Mouse (Mus musculus) heart, embryonic 11.5 days (tissue): Measurements from ENCODE around the gene Ccr5. TPM values are rescaled to one million over a fixed set of nuclear protein-coding genes. Genes with fewer than 3 reads are reported as not detected.
"Not testable (repeated sequence)": the region's sequence is repeated elsewhere in the genome, so short reads cannot be mapped to it uniquely, and the experiment has no call there.

Experiments
- ATAC-seq: fragments of 200-750 bp; cut with Nextera tagmentation; replicated peaks from 2 replicates; pipeline ENCODE4 v1.8.0; 2017; ENCODE audit warnings: moderate library complexity; ENCODE audit not compliant: insufficient number of reproducible peaks, low FRiP score, low TSS enrichment
- H3K27ac ChIP-seq: fragments of 300-500 bp; sonication (generic); 2 replicates; pipeline ENCODE4 v1.5.1; 2014; ENCODE audit warnings: mild to moderate bottlenecking, low read depth, low read length
- H3K27me3 ChIP-seq: fragments of 300-500 bp; sonication (generic); 2 replicates; pipeline ENCODE4 v1.6.1; 2014; ENCODE audit warnings: mild to moderate bottlenecking, low read length, mixed read lengths; ENCODE audit not compliant: control insufficient read depth, insufficient read depth
- H3K36me3 ChIP-seq: fragments of 300-500 bp; sonication (generic); 2 replicates; pipeline ENCODE4 v1.6.1; 2014; ENCODE audit warnings: mild to moderate bottlenecking, low read length, moderate library complexity, mixed read lengths; ENCODE audit not compliant: control insufficient read depth, insufficient read depth
- H3K4me1 ChIP-seq: fragments of 300-500 bp; sonication (generic); 2 replicates; pipeline ENCODE4 v1.6.1; 2014; ENCODE audit warnings: low read length; ENCODE audit not compliant: control insufficient read depth, insufficient read depth
- H3K4me2 ChIP-seq: fragments of 300-500 bp; sonication (generic); 2 replicates; pipeline ENCODE4 v1.6.1; 2014; ENCODE audit warnings: mild to moderate bottlenecking, moderate library complexity
- H3K4me3 ChIP-seq: fragments of 300-500 bp; sonication (generic); 2 replicates; pipeline ENCODE4 v1.5.1; 2014; ENCODE audit warnings: low read depth, low read length
- H3K9ac ChIP-seq: fragments of 300-500 bp; sonication (generic); 2 replicates; pipeline ENCODE4 v1.6.1; 2014; ENCODE audit warnings: mild to moderate bottlenecking, low read depth, low read length, moderate library complexity
- H3K9me3 ChIP-seq: fragments of 300-500 bp; sonication (generic); replicated peaks from 2 replicates; pipeline ENCODE4 v1.6.1; 2016; ENCODE audit warnings: low read length; ENCODE audit not compliant: control insufficient read depth
- WGBS: fragments of 180-500 bp; shearing (Covaris S2); extraction: QIAGEN DNeasy Blood & Tissue Kit; methylation state at CpG from one replicate; pipeline ENCODE4 v1.1.7; 2014; ENCODE audit not compliant: insufficient replicate concordance; 5-methylcytosine and 5-hydroxymethylcytosine counted together
- polyA plus RNA-seq: library from polyadenylated mRNA; unstranded; fragments of >200 nt; fragmentation: Nextera tagmentation; extraction: Ambion mirVana; gene quantifications from 2 replicates; pipeline ENCODE4 v1.2.1, GENCODE M21; 2014

Ccr5 gene
- polyA plus RNA-seq, 1 experiment from 2014 or later = 1.1 TPM

GRCm38 (mm10) chr9:124128379-124128778 is 7.0 kb downstream of the Ccr5 start:
- no peaks in the 10 kb centered on the region for H3K36me3 ChIP-seq
- no peak overlapping the region for H3K4me3 ChIP-seq
- 0 out of 2 replicates have a peak, but pooled peaks cover 3% of the 10 kb centered on the region for H3K4me1 ChIP-seq
- no peak overlapping the region for H3K27ac ChIP-seq
- no peaks in the 10 kb centered on the region for H3K9me3 ChIP-seq
- no peaks in the 10 kb centered on the region for H3K27me3 ChIP-seq
- no peak overlapping the region for H3K4me2 ChIP-seq
- 0% methylated on average over 1 of the region's 1 CpGs for WGBS
- ATAC-seq = no peak
- H3K9ac ChIP-seq = no peak overlapping the region

GRCm38 (mm10) chr9:124132899-124133298 is 11.6 kb downstream of the Ccr5 start:
- not testable (repeated sequence) for H3K27me3 ChIP-seq, H3K9ac ChIP-seq, ATAC-seq, H3K4me2 ChIP-seq, H3K36me3 ChIP-seq, H3K4me1 ChIP-seq, H3K27ac ChIP-seq, H3K4me3 ChIP-seq, H3K9me3 ChIP-seq
- WGBS = 84% methylated on average over 2 of the region's 2 CpGs

- not testable (repeated sequence) for H3K27me3 ChIP-seq, H3K36me3 ChIP-seq, ATAC-seq, H3K4me2 ChIP-seq, H3K27ac ChIP-seq, H3K4me3 ChIP-seq, H3K9ac ChIP-seq, H3K4me1 ChIP-seq, H3K9me3 ChIP-seq
- WGBS = 79% methylated on average over 1 of the region's 1 CpGs
Observed at GRCm38 (mm10) chr9:124134919-124135318, 13.6 kb downstream of the Ccr5 start.

DNA sequence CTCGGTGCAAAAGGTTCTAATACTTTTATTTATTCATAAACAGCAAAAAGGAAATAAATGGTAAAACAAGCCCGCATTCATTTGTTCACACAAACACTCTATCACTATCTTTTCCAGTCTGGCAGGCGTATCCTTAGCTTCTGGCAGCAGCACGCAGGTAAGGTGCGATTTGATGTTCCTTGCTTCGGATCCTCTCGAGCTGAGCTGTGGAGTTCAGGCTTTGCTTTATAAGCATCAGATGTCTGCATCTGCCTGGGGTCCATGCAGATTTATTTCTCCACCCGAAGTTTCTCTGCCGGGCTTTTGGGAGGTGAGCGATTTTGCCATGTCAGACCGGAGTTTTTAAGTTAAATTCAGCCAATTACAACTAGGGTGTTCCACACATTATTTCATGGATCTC is 16.3 kb downstream of the Ccr5 start:
- ATAC-seq = no peak
- 50% methylated on average over 11 of the region's 11 CpGs for WGBS
- no peaks in the 10 kb centered on the region for H3K9me3 ChIP-seq
- no peak overlapping the region for H3K4me3 ChIP-seq
- no peak overlapping the region for H3K9ac ChIP-seq
- no peaks in the 10 kb centered on the region for H3K27me3 ChIP-seq
- H3K4me2 ChIP-seq = no peak overlapping the region
- H3K36me3 ChIP-seq = no peaks in the 10 kb centered on the region
- no peaks in the 10 kb centered on the region for H3K4me1 ChIP-seq
- H3K27ac ChIP-seq = no peak overlapping the region

DNA sequence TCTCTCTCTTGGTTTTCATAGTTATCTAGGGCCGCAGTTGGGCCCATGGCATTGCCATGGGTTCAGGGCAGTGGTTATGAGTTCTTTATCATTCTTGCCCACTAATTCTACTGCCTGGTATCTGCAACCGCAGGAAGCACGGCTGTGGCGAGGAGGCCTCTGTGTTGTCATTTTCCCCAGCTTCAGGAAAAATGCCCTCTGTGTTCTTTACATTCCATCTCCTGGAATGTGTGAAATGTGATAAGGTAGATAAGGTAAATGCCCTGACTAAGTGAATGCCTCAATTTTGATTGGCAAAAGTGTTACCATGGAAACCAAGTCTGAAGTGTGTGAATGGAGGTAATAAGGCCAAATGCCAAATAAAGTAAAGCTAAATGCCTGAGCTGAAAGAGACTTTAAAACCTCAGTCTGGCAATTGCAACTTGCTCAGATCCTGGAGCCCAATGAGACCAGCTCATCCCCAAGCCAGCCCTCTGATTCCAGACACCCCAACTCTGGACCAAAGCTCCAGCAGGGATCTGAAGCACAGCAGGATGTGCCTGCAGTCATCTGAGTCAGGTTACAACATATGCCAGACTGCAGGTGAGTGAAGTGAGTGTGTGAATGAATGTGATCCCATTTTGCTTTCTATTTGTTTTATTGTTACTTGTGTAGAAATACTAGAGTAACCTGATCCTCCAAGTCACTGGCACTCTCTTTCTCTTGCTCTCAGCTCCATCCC is 16.9 kb downstream of the Ccr5 start:
- no peak overlapping the region for H3K27ac ChIP-seq
- no peaks in the 10 kb centered on the region for H3K4me1 ChIP-seq

GRCm38 (mm10) chr9:124143678-124144077 is 22.3 kb downstream of the Ccr5 start:
- no peak for ATAC-seq
- WGBS = 77% methylated on average over 1 of the region's 1 CpGs
- no peaks in the 10 kb centered on the region for H3K9me3 ChIP-seq
- no peaks in the 10 kb centered on the region for H3K27me3 ChIP-seq
- H3K4me2 ChIP-seq = no peak overlapping the region
- H3K4me3 ChIP-seq = no peak overlapping the region
- no peaks in the 10 kb centered on the region for H3K36me3 ChIP-seq
- H3K27ac ChIP-seq = no peak overlapping the region
- no peak overlapping the region for H3K9ac ChIP-seq
- no peaks in the 10 kb centered on the region for H3K4me1 ChIP-seq

More for the DNA sequence above, 16.9 kb downstream of the Ccr5 start:
- Histone ChIP-seq H3K9ac (no peak overlapping the region), H3K9me3 (no peaks in the 10 kb centered on the region), H3K36me3 (no peaks in the 10 kb centered on the region), H3K4me2 (no peak overlapping the region), H3K27me3 (no peaks in the 10 kb centered on the region), H3K4me3 (no peak overlapping the region)
- WGBS = 15% methylated on average over 4 of the region's 4 CpGs
- no peak for ATAC-seq

DNA sequence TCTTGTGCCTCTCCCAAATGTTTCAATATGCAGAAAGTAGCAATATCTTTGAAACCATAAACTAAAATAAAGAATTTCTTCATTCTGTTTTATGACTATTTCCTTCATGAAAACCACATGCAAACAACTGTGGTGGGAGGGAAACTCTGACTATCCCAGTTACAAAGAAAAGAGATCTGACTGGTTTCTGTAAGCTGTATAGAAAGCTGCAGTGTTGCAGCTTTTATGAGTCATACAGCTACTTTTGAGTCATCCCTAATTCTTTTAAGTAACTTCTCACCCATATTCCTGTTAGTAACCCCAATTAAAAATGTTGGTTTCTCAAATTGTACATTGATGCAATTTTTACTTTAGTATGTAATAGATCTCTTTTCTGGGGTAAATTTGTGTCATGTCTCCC is 25.0 kb downstream of the Ccr5 start:
- ATAC-seq = no peak
- no peaks in the 10 kb centered on the region for H3K9me3 ChIP-seq
- H3K4me3 ChIP-seq = no peak overlapping the region
- no peak overlapping the region for H3K9ac ChIP-seq
- no peaks in the 10 kb centered on the region for H3K27me3 ChIP-seq
- H3K36me3 ChIP-seq = no peaks in the 10 kb centered on the region
- H3K4me2 ChIP-seq = no peak overlapping the region
- no peak overlapping the region for H3K27ac ChIP-seq
- H3K4me1 ChIP-seq = no peaks in the 10 kb centered on the region

Other genes with a start within 250 kb of the Ccr5 start
- gene Ccr1, start 152.9 kb upstream of the Ccr5 start, polyA plus RNA-seq = 0.80 and 0.92 TPM in 2 replicates
- not detected in 2 replicates for gene Ccr1l1, start 143.1 kb upstream of the Ccr5 start, polyA plus RNA-seq
- not detected in 2 replicates for gene Ccr3, start 99.6 kb upstream of the Ccr5 start, polyA plus RNA-seq
- 0.39 TPM in 1 of 2 replicates, not detected in the other for gene Ccr2, start 19.6 kb upstream of the Ccr5 start, polyA plus RNA-seq
- 6.6 and 8.3 TPM in 2 replicates for gene 2010315B03Rik, start 191.2 kb downstream of the Ccr5 start, polyA plus RNA-seq